ENCODE assay signal across 23 mouse cellular contexts in the genomic region with DNA sequence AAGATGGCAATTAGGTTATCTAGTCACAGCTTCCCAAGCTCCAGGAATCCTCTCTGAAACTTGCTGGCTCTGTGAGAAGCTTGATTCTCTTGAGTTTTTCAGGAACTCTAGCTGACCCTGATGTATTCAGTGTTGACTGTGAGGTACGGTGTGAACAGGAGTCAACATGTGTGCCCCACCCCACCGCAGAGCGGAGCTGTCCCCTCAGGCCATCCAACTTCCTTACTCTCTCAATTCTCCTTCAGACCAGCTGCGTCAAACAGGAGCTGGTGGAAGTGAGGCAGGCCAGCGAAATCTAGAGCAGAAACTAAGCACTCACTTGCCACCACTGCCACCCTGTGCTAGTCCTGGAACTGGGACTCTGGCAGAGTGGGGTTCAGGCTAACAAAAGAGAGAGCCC.
DNase-seq lines count a peak whose midpoint lies in the region; ATAC-seq and TF ChIP-seq lines count a peak whose summit lies in the region.
"Had no signal": no experiment of that assay in that cellular context is flagged by ENCODE, and none has a peak within 500 bp of the region (broad histone marks: within the 10 kb centered on the region; RNA-seq: fewer than 3 reads in every experiment).

No protein-coding gene starts in this region.

- 0 out of 2 replicates have a peak, but pooled peaks have one; percentile 23 for TF ChIP-seq CTCF in kidney, postnatal 0 days (IDR thresholded peaks at IDR 0.05; ENCODE audit: low read depth)
- TF ChIP-seq CTCF in CH12.LX (conservative IDR thresholded peaks at IDR 0.05 in 1 of 2, IDR thresholded peaks at IDR 0.05 in 1 of 2; ENCODE audit: low read depth in 2 of 2, low read length in 2 of 2), result no peak

- H3K27me3 ChIP-seq in kidney, postnatal 0 days (ENCODE audit: insufficient read depth, low read length), result no peaks in the 10 kb centered on the region
- no peaks in the 10 kb centered on the region for H3K27me3 ChIP-seq in CH12.LX (replicated peaks)
- H3K27me3 ChIP-seq: forebrain, embryonic 15.5 days; hindbrain, embryonic 12.5 days; liver, embryonic 13.5 days; midbrain, embryonic 12.5 days had no signal

- H3K27ac ChIP-seq in kidney, postnatal 0 days, result no peak overlapping the region
- H3K27ac ChIP-seq in CH12.LX (ENCODE audit: insufficient read depth, low read depth), result no peak overlapping the region
- H3K27ac ChIP-seq: forebrain, embryonic 15.5 days; gastrocnemius, adult 2 months; hindbrain, embryonic 12.5 days; kidney, embryonic 15.5 days; liver, embryonic 13.5 days; midbrain, embryonic 12.5 days had no signal

- H3K4me1 ChIP-seq in kidney, postnatal 0 days (replicated peaks; ENCODE audit: insufficient read depth, low read length), result no peaks in the 10 kb centered on the region
- peaks cover 0 to 12% of the 10 kb centered on the region in 2 experiments; a peak in 2 of 4 replicates for H3K4me1 ChIP-seq in CH12.LX (ENCODE audit: control insufficient read depth in 1 of 2, insufficient read depth in 2 of 2)
- H3K4me1 ChIP-seq: forebrain, embryonic 15.5 days; hindbrain, embryonic 12.5 days; kidney, embryonic 15.5 days; liver, embryonic 13.5 days; midbrain, embryonic 12.5 days had no signal

- H3K4me2 ChIP-seq in kidney, postnatal 0 days (ENCODE audit: low read length), result no peak overlapping the region
- H3K4me2 ChIP-seq in CH12.LX (ENCODE audit: insufficient read depth, low read depth, poor library complexity, severe bottlenecking), result no peak overlapping the region
- H3K4me2 ChIP-seq: forebrain, embryonic 15.5 days; hindbrain, embryonic 12.5 days; kidney, embryonic 15.5 days; liver, embryonic 13.5 days; midbrain, embryonic 12.5 days had no signal

- H3K36me3 ChIP-seq in kidney, postnatal 0 days (ENCODE audit: insufficient read depth, low read length), result no peaks in the 10 kb centered on the region
- H3K36me3 ChIP-seq in CH12.LX (replicated peaks in 1 of 2; ENCODE audit: control insufficient read depth in 1 of 2, insufficient read depth in 1 of 2, low read length in 1 of 2), result no peaks in the 10 kb centered on the region
- H3K36me3 ChIP-seq: forebrain, embryonic 15.5 days; hindbrain, embryonic 12.5 days; kidney, embryonic 15.5 days; liver, embryonic 13.5 days; midbrain, embryonic 12.5 days had no signal

- no peak for TF ChIP-seq EP300 in CH12.LX (IDR thresholded peaks at IDR 0.05; ENCODE audit: low read length)

- in situ Hi-C loops in CH12.LX (cut with MboI; ENCODE audit: low pct_ligation_motif_present, low pct_unique_long_range_greater_than_20kb, low sequenced_read_pairs), result no loop called here

- no peaks in the 10 kb centered on the region for H3K79me2 ChIP-seq in CH12.LX (replicated peaks; ENCODE audit: control insufficient read depth, extremely low read depth, insufficient read depth, poor library complexity, severe bottlenecking)

- H3K4me3 ChIP-seq in kidney, postnatal 0 days (replicated peaks; ENCODE audit: low read depth, low read length), result no peak overlapping the region
- H3K4me3 ChIP-seq in CH12.LX (replicated peaks in 1 of 3; ENCODE audit: low read depth in 2 of 3, low read length in 2 of 3, poor library complexity in 1 of 3), result no peak overlapping the region
- H3K4me3 ChIP-seq: erythroblast, embryonic 14.5 days; forebrain, embryonic 15.5 days; gastrocnemius, adult 2 months; hindbrain, embryonic 12.5 days; kidney, embryonic 15.5 days; liver, embryonic 13.5 days; midbrain, embryonic 12.5 days had no signal

- TF ChIP-seq RAD21 in CH12.LX (IDR thresholded peaks at IDR 0.05; ENCODE audit: low read depth, low read length), result peak; percentile 24

- dilution Hi-C loops in CH12.LX (cut with MboI; ENCODE audit: extremely low pct_ligation_motif_present, extremely low pct_unique_long_range_greater_than_20kb, low sequenced_read_pairs), result no loop called here

- ATAC-seq in kidney, postnatal 0 days (replicated peaks; ENCODE audit: low FRiP score, low read depth), result no peak
- ATAC-seq in granulocyte monocyte progenitor cell, adult 5-6 weeks (replicated peaks; ENCODE audit: poor library complexity, severe bottlenecking), result peak; percentile 62
- ATAC-seq: forebrain, embryonic 15.5 days; inflammation-experienced regulatory T-cells, adult 6 months had no signal

- 58% methylated on average over 5 of the region's 5 CpGs for WGBS in kidney, postnatal 0 days

- H3K9ac ChIP-seq in kidney, postnatal 0 days (ENCODE audit: low read depth, low read length), result no peak overlapping the region
- no peak overlapping the region for H3K9ac ChIP-seq in CH12.LX (ENCODE audit: insufficient read depth, low read depth)
- H3K9ac ChIP-seq: forebrain, embryonic 15.5 days; hindbrain, embryonic 12.5 days; kidney, embryonic 15.5 days; liver, embryonic 13.5 days; midbrain, embryonic 12.5 days had no signal

- no peak for TF ChIP-seq POLR2A in CH12.LX (IDR thresholded peaks at IDR 0.05; ENCODE audit: low read depth, low read length)

- no peaks in the 10 kb centered on the region for H3K9me3 ChIP-seq in kidney, postnatal 0 days (replicated peaks; ENCODE audit: low read length)
- H3K9me3 ChIP-seq in CH12.LX (replicated peaks; ENCODE audit: low read length), result no peaks in the 10 kb centered on the region
- H3K9me3 ChIP-seq: forebrain, embryonic 15.5 days; hindbrain, embryonic 12.5 days; kidney, embryonic 15.5 days; liver, embryonic 13.5 days; midbrain, embryonic 12.5 days had no signal

- no peak for DNase-seq in kidney, postnatal 0 days (ENCODE audit: low spot score)
- DNase-seq in kidney, postnatal 14 days, result no peak
- no peak for DNase-seq in CH12.LX (ENCODE audit: extremely low read depth)
- DNase-seq in ZHBTc4 (ENCODE audit: low read depth, low spot score), result peak; percentile 20
- DNase-seq in retina, postnatal 1 day, result no peak
- DNase-seq in adrenal gland, postnatal 14 days, result no peak
- no peak for DNase-seq in ovary, adult 18-20 months (ENCODE audit: low spot score)
- DNase-seq: adrenal gland, adult 2 months; cerebellum, adult 11-12 months; cerebellum, postnatal 36 days; gastrocnemius, adult 2 months; heart, adult 18-20 months; liver, embryonic 13.5 days; lung, postnatal 4 days; right cerebral cortex, adult 18-20 months; spleen, adult 18-20 months had no signal

TF ChIP-seq in CH12.LX, 34 proteins besides CTCF, POLR2A, EP300 and RAD21:
- TF ChIP-seq JUND (conservative IDR thresholded peaks at IDR 0.05; ENCODE audit: low read depth, low read length) (no peak), SMC3 (IDR thresholded peaks at IDR 0.05; ENCODE audit: low read depth, low read length) (peak; percentile 28), GABPA (IDR thresholded peaks at IDR 0.05; ENCODE audit: insufficient replicate concordance, low read depth, low read length) (no peak), MAX (IDR thresholded peaks at IDR 0.05; ENCODE audit: low read length) (no peak), NELFE (IDR thresholded peaks at IDR 0.05; ENCODE audit: low read depth, low read length) (no peak), MAZ (IDR thresholded peaks at IDR 0.05; ENCODE audit: low read depth, low read length) (no peak), BHLHE40 (IDR thresholded peaks at IDR 0.05; ENCODE audit: low read depth, low read length) (no peak), PAX5 (IDR thresholded peaks at IDR 0.05; ENCODE audit: low read length) (no peak), USF2 (conservative IDR thresholded peaks at IDR 0.05; ENCODE audit: low read depth, low read length) (no peak)
TF ChIP-seq in CH12.LX: peak in this region for 1.
